Mouse (Mus musculus) kidney, embryonic 16.5 days (tissue): Measurements from ENCODE around the gene Otof. TPM values are rescaled to one million over a fixed set of nuclear protein-coding genes. Genes with fewer than 3 reads are reported as not detected.

Experiments used
- ATAC-seq: fragments of 200-750 bp; cut with Nextera tagmentation; 2 replicates; pipeline ENCODE4 v1.8.0; 2017; ENCODE audit warnings: moderate TSS enrichment; ENCODE audit not compliant: low FRiP score, low TSS enrichment
- H3K27ac ChIP-seq: fragments of 300-500 bp; sonication (generic); 2 replicates; pipeline ENCODE4 v1.5.1; 2014; ENCODE audit warnings: low read length
- H3K27me3 ChIP-seq: fragments of 300-500 bp; sonication (generic); 2 replicates; pipeline ENCODE4 v1.6.1; 2014; ENCODE audit warnings: low read length, control low read depth, mixed read lengths; ENCODE audit not compliant: insufficient read depth
- H3K36me3 ChIP-seq: fragments of 300-500 bp; sonication (generic); 2 replicates; pipeline ENCODE4 v1.6.1; 2014; ENCODE audit warnings: low read length, control low read depth, mixed read lengths; ENCODE audit not compliant: insufficient read depth
- H3K4me1 ChIP-seq: fragments of 300-500 bp; sonication (generic); 2 replicates; pipeline ENCODE4 v1.6.1; 2014; ENCODE audit warnings: low read length, control low read depth, mixed read lengths; ENCODE audit not compliant: insufficient read depth
- H3K4me2 ChIP-seq: fragments of 300-500 bp; sonication (generic); replicated peaks from 2 replicates; pipeline ENCODE4 v1.6.1; 2014; ENCODE audit warnings: low read depth, low read length
- H3K4me3 ChIP-seq: fragments of 300-500 bp; sonication (generic); 2 replicates; pipeline ENCODE4 v1.5.1; 2014; ENCODE audit warnings: mild to moderate bottlenecking, low read length
- H3K9ac ChIP-seq: fragments of 300-500 bp; sonication (generic); replicated peaks from 2 replicates; pipeline ENCODE4 v1.6.1; 2014; ENCODE audit warnings: low read length
- H3K9me3 ChIP-seq: fragments of 300-500 bp; sonication (generic); 2 replicates; pipeline ENCODE4 v1.6.1; 2016; ENCODE audit warnings: low read length, control low read depth
- WGBS: fragments of 180-500 bp; shearing (Covaris S2); extraction: QIAGEN DNeasy Blood & Tissue Kit; methylation state at CpG from one replicate; pipeline ENCODE4 v1.1.7; 2014; 5-methylcytosine and 5-hydroxymethylcytosine counted together
- polyA plus RNA-seq: library from polyadenylated mRNA; unstranded; fragments of >200 nt; fragmentation: Nextera tagmentation; extraction: Ambion mirVana; gene quantifications from 2 replicates; pipeline ENCODE4 v1.2.1, GENCODE M21; 2015

Gene Otof
- polyA plus RNA-seq, 1 experiment from 2014 or later, result 0.09 TPM

DNA sequence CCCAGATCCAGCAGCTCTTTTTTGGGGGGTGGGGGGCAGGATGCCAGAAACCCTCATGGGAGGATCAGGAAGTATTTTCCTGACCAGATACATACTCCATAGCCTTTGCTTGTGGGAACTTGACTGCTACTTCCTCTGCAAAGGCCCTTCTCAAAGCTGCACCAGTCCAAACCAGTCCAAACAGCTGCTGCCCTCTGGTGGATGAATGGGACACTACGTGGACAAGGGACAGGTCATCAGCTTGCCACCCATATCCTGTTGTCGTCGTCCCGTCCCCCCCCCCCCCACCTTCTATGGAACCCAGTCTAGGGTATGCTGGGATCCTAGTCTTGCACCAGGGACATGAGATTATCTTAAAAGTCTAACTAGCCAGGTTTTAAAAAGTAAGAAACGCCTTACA lies 20.6 kb upstream of the Otof start:
- WGBS, result 17% methylated on average over 5 of the region's 5 CpGs
- Histone ChIP-seq H3K9me3 (no peaks in the 10 kb centered on the region), H3K36me3 (no peaks in the 10 kb centered on the region), H3K4me1 (no peaks in the 10 kb centered on the region), H3K9ac (no peak overlapping the region), H3K4me2 (no peak overlapping the region), H3K27ac (no peak overlapping the region), H3K4me3 (no peak overlapping the region), H3K27me3 (no peaks in the 10 kb centered on the region)
- ATAC-seq, result no peak

DNA sequence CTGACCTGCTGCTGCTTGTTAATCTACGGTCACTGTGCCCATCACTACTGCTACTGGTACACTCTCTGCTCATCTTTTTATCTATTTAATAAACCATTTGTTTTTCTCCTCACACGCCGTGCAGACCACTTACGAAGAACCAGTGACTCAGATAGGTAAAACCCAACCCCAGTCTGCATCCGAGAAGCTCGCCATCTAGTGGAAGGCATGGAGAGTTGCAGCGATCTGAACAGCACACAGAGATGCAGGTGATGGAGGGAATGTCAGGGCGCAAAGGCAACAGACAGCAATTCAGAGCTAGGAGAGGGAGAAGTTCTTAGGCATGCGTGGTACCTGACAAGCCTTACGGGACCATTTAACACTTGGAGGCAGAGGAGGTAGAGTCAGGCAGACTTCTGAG lies 14.8 kb upstream of the Otof start:
- ATAC-seq, result no peak
- no peaks in the 10 kb centered on the region for H3K27me3 ChIP-seq
- no peak overlapping the region for H3K9ac ChIP-seq
- H3K4me2 ChIP-seq, result no peak overlapping the region
- no peak overlapping the region for H3K4me3 ChIP-seq
- no peaks in the 10 kb centered on the region for H3K9me3 ChIP-seq
- H3K4me1 ChIP-seq, result no peaks in the 10 kb centered on the region
- H3K27ac ChIP-seq, result no peak overlapping the region
- no peaks in the 10 kb centered on the region for H3K36me3 ChIP-seq
- WGBS, result 44% methylated on average over 10 of the region's 10 CpGs

DNA sequence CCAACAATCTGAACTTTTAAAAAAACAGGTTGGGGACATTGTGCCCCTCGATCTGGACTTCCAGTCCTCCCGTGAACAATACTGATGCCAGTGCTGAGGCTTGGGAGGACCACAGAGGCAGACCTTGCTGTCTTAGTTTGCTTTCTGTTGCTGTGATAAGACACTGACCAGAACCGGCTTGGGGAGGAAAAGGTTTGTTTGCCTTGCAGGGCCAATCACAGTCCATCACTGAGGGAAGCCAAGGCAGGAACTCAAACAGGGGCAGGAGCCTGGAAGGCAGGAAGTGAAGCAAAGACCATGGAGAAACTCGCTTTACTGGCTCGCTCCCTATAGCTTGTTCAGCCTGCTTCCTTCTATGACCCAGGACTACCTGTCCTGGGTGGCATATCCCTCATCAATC lies 10.4 kb upstream of the Otof start:
- ATAC-seq, result no peak
- H3K27me3 ChIP-seq, result no peaks in the 10 kb centered on the region
- no peaks in the 10 kb centered on the region for H3K9me3 ChIP-seq
- no peaks in the 10 kb centered on the region for H3K4me1 ChIP-seq
- 66% methylated on average over 5 of the region's 5 CpGs for WGBS
- no peaks in the 10 kb centered on the region for H3K36me3 ChIP-seq
- no peak overlapping the region for H3K4me3 ChIP-seq
- H3K9ac ChIP-seq, result no peak overlapping the region
- H3K27ac ChIP-seq, result no peak overlapping the region
- no peak overlapping the region for H3K4me2 ChIP-seq

DNA sequence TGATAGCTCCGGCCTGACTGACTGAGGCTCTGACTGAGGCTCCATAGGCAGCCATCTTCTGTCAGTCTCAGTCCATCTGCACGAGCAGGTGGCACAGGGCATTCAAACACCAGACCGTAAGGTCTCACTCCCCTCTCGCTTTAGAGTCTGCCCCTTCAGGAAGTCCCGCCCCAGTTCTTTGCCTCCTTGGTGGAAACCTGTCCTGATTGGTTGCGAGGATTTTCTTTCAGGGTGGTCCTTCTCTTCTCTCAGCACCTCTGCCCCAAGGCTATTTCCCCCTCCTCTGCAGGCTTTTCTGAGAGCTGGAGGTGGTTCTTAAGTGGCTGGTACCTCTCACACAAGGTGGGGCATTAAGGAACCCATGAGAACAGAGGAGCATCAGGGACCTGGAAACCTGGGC lies 8.7 kb upstream of the Otof start:
- Histone ChIP-seq H3K36me3 (no peaks in the 10 kb centered on the region), H3K27me3 (peaks cover 7% of the 10 kb centered on the region), H3K27ac (no peak overlapping the region), H3K9me3 (no peaks in the 10 kb centered on the region), H3K4me3 (no peak overlapping the region), H3K4me1 (no peaks in the 10 kb centered on the region), H3K9ac (no peak overlapping the region), H3K4me2 (no peak overlapping the region)
- 62% methylated on average over 6 of the region's 6 CpGs for WGBS
- no peak for ATAC-seq

DNA sequence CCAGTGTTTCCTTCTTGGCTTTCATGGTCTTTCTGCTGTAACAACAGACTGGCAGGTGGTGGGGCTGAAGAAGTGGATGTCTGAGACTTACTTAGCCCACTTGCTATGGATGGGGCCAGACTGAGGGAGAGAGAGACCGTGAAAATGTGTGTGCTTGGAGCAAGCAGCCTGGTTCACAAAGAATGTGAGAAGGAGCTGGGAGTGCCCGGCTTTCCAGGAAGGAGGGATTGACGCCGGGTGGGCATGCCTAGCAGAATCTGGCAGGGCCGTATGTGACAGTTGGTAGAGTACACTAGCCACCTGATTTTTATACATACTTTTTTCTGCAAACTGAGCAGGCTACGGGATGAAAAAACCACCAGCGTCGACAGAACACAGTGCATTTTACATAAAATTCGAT lies 4.6 kb upstream of the Otof start:
- 39% methylated on average over 9 of the region's 9 CpGs for WGBS
- no peak overlapping the region for H3K27ac ChIP-seq
- peak overlapping the region; percentile 70 for H3K4me2 ChIP-seq
- H3K9me3 ChIP-seq, result no peaks in the 10 kb centered on the region
- peak overlapping the region; percentile 41 for H3K4me3 ChIP-seq
- no peaks in the 10 kb centered on the region for H3K4me1 ChIP-seq
- H3K9ac ChIP-seq, result no peak overlapping the region; the same call in 1 of the 2 replicates
- ATAC-seq, result 0 out of 2 replicates have a peak, but pooled peaks have one; percentile 13
- peaks cover 14% of the 10 kb centered on the region for H3K27me3 ChIP-seq
- H3K36me3 ChIP-seq, result no peaks in the 10 kb centered on the region

DNA sequence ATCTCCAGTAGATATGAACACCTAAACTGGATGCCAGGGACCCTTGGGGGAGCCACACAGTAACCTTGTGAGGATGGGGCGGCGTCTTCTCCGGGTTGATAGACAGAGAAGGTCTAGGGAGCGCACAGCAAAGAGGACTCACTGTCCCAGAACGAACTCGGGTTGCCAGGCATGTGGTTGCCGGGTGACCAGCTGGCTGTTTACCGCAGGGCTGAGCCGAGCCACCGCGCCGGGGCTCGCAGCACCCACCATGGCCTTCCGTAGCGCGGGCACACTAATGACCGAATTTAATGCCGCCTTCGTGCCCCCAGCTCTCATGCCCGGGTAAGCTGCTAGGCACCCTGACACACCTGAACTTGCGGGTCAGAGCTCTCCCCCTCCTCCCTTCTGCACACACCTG lies 4.1 kb upstream of the Otof start, which contains the start of gene 1700001C02Rik:
Gene 1700001C02Rik (plus strand): TSS at position 187 of the 400 bp plus-strand sequence.
- peak; percentile 71; the same call in 1 of the 2 replicates for ATAC-seq
- Histone ChIP-seq H3K27me3 (peaks cover 14% of the 10 kb centered on the region), H3K27ac (no peak within 1 kb of the TSS), H3K4me2 (peak within 1 kb of the TSS; percentile 70), H3K9ac (no peak within 1 kb of the TSS; the same call in 1 of the 2 replicates), H3K36me3 (no peaks in the 10 kb centered on the region), H3K9me3 (no peaks in the 10 kb centered on the region), H3K4me1 (no peaks in the 10 kb centered on the region), H3K4me3 (peak within 1 kb of the TSS; percentile 41)
- WGBS, result 9% methylated on average over 20 of the region's 21 CpGs

DNA sequence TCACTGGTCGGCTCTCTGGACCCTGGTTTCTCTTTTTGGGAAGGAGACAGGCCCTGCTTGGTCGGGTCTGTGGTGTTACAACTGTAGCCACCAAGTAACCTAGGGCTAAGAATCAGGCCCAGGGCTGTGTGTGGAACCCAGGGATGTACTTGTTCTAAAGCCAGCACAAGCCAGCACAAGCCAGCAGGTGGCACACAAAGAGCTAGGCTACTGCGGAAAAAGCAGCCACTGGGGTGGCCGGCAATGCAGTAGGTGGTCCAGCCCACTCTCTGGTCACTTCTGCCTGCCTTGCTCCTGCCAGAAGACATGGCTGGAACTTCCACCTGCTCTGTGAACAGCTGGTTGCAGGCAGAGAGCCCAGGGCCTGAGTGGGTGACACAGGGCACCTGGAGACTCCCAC lies 1.6 kb downstream of the Otof start:
- Histone ChIP-seq H3K4me3 (no peak overlapping the region), H3K27ac (no peak overlapping the region), H3K4me1 (no peaks in the 10 kb centered on the region), H3K9ac (no peak overlapping the region), H3K36me3 (no peaks in the 10 kb centered on the region), H3K9me3 (no peaks in the 10 kb centered on the region), H3K4me2 (no peak overlapping the region), H3K27me3 (peaks cover 3% of the 10 kb centered on the region; the same call in 1 of the 2 replicates)
- no peak for ATAC-seq
- WGBS, result 46% methylated on average over 4 of the region's 4 CpGs

DNA sequence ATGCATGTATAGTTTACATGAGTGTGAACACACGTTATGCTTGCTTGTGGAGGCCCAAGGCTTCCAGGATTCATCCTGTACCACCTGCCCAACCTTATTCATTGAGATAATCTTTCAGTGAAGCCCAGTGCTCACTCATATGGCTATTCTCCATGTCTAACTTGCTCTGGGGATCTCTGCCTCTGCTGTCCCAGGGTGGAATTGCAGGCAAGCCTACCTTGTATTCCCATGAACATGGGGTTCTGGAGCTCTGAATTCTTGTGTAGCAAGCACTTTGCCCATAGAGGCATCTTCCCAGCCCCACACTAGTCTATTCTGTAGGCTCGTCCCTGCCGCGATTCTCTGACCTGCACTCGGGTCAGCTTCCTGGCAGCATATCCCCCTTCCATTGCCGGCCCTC lies 5.7 kb downstream of the Otof start:
- Histone ChIP-seq H3K4me3 (no peak overlapping the region), H3K9me3 (no peaks in the 10 kb centered on the region), H3K4me2 (no peak overlapping the region), H3K27me3 (no peaks in the 10 kb centered on the region), H3K27ac (no peak overlapping the region), H3K36me3 (no peaks in the 10 kb centered on the region), H3K4me1 (no peaks in the 10 kb centered on the region), H3K9ac (no peak overlapping the region)
- no peak for ATAC-seq
- WGBS, result 48% methylated on average over 6 of the region's 6 CpGs

DNA sequence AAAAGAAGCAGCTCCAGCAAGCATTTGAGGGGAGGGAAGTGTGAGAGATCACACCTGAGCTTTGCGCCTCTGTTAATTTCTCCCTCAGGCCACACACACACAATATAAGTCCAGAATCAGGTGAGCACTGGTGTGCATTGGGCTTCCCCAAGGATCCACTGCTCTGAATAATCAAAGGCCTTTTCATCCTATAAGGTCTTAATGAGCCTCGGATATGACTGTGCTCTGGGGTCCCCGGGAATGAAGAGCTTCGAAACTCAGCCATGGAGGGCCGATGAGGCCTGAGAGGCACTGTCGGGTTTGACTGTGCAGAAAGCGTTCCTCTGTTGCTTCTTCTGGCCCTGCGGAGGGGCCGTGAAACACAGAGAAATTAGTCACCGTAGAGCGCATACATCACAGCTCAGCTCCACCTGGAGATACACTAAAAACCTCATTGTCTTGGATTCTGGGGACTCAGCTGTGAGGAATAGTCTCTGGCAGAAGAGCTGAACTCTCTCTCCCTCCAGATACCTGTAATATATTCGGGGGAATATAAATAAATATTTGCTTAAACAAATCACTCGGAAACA lies 17.3 kb downstream of the Otof start:
- 78% methylated on average over 13 of the region's 13 CpGs for WGBS
- Histone ChIP-seq H3K4me3 (no peak overlapping the region), H3K9me3 (no peaks in the 10 kb centered on the region), H3K4me2 (no peak overlapping the region), H3K4me1 (no peaks in the 10 kb centered on the region), H3K36me3 (no peaks in the 10 kb centered on the region), H3K27ac (no peak overlapping the region), H3K27me3 (no peaks in the 10 kb centered on the region), H3K9ac (no peak overlapping the region)
- ATAC-seq, result no peak

DNA sequence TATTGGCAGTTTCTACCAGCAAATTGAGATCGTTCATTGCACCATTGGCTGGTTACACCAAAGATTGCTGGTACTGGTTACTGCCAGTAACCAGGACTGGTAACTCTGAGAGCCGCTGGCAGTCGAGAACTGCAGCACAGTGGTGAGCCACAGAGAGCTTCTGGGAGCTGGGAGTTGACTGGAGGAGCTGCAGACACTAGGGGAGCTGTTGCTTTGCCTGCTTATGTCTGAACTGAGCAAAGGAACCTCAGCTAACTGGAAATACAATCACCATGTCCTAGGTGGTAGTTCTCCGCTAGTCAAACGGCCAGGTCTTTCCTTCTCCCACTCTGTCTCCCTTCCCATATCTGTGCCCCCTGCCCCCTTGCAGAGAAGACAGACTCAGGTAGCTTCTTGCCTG lies 19.5 kb downstream of the Otof start:
- Histone ChIP-seq H3K4me2 (no peak overlapping the region), H3K27ac (no peak overlapping the region), H3K4me1 (no peaks in the 10 kb centered on the region), H3K9me3 (no peaks in the 10 kb centered on the region), H3K4me3 (no peak overlapping the region), H3K36me3 (no peaks in the 10 kb centered on the region), H3K9ac (no peak overlapping the region), H3K27me3 (no peaks in the 10 kb centered on the region)
- 72% methylated on average over 5 of the region's 5 CpGs for WGBS
- ATAC-seq, result no peak
